Mouse (Mus musculus) spleen, postnatal 4 days (tissue): ENCODE measurements around the gene Fto.

Experiments
- DNase-seq, 2 experiments: peaks; one replicate each; pipeline ENCODE4 v3.0.0; 2022; ENCODE audit warnings: low spot score in 2 of 2

Fto gene

DNA sequence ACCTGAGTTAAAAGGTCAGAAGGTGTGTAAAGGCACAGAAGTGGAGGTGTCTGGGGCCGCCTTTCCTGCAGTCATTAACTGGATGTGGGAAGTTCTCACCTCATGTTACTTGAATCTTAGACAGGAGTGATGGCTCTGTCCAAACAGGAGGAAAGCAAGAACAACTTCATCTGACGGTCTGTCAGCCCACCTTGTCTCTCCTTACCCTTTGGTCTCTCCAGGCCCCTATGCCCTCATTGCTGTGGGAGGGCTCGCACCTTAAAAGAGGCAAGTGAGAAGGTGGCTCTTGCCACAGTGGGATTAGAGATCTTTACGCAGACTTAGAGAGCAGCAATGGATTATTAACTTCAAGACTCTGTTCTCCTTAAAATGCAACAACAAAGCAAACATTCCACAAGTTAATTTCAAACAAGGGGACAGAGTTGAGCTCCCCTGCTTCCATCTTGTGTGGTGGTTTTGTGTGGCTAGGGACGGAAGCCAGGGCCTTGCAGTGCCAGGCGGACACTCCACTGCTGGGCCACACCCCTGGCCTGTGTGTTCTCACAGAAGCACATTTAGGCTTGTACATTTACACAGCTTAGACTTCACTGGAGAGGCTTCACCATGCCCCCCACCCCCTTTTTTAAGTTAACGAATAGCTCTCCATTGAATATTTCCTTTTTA, 135.5 kb downstream of the Fto start:
- no peak for DNase-seq

GRCm38 (mm10) chr8:91454926-91455325, 141.6 kb downstream of the Fto start:
- no peak for DNase-seq

DNA sequence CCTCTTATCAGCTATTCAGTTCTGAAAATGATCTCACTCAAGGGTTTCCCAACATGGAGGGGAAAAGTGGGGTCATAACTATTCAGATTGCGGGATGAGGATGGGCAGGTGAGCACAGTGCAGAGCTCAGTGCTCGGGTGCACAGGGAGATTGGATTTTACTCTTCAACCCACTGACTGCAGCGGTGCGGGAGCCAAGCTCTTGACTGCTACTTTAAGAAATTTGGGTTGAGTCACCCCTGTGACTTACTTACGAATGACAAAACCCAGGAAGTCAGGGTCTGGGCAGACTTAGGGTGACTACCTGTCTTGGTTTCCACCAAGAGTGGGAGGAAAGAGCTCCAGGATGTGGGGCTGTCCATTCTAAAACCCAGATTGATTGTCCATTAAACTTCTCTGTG, 142.3 kb downstream of the Fto start:
- no peak for DNase-seq

DNA sequence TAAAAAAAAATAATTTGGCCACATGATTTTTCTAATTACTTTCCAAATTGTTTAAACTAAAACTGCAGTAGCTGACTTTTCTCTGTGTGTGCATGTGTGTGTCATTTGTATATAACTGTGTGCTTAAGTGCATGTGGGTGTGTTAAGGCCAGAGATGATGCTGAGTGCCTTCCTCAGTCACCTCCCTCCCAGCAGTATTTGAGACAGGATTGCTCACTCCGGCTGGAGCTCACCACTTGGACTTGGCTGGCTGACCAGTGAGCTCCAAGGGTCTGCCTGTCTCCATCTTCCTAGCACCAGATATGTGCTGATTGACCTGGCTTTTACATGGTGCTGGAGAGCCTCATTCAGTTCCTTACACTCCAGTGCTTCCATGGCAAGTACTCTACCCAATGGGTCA, 144.7 kb downstream of the Fto start:
- DNase-seq: no peak

- DNase-seq: peak in 1 of 2 experiments; percentile 22
Observed at GRCm38 (mm10) chr8:91460965-91461364, 147.6 kb downstream of the Fto start.

DNA sequence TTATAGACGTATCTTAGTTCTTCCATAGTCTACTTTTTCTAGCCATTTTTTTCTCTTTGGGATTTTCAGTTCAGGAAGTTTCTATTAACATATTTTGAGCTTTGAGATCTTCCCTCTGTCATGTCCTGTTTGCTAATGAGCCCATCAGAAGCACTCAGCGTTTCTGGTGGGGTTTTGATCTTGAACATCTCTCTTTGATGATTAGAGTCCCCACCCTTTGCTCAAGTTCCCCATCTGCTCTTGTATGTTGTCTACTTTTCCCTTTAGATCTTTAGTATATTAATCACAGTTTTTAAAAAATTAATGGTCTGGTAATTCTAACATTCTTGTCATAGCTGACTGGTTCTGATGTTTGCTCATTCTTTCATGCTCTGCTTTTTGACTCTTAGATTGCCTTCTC, 150.4 kb downstream of the Fto start:
- no peak for DNase-seq

- DNase-seq: no peak
Observed at GRCm38 (mm10) chr8:91467463-91467862, 154.1 kb downstream of the Fto start.

- DNase-seq: no peak
Observed at GRCm38 (mm10) chr8:91467881-91468534, 154.7 kb downstream of the Fto start.

- no peak for DNase-seq
Observed at GRCm38 (mm10) chr8:91469441-91469840, 156.1 kb downstream of the Fto start.

DNA sequence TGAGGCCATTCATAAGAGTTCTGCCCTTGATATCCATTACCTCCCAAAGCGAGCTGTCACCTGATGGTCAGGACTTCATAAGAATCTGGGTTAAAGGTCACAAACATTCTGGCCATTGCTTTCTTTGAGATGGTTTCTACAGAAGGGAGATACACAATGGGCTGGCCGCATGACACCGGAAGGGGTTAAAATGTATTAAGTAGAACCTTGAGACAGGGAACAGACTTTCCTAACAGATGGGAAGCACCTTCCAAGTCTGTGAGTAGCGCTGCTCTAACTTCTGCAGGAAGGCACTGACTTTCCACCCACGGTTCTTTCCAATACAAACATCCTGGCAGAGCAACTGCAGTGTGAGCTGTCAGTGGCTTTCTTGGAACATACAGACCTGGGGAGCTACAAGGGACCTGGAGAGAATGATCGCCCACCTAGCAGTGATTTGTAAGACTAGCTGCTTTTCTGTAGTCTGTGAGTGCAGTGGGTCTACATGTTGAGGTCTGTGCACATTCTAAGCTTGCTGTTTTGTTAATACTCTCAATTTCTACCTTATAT, 161.5 kb downstream of the Fto start:
- DNase-seq: no peak

- DNase-seq: no peak
Observed at GRCm38 (mm10) chr8:91476988-91477387, 163.7 kb downstream of the Fto start.

DNA sequence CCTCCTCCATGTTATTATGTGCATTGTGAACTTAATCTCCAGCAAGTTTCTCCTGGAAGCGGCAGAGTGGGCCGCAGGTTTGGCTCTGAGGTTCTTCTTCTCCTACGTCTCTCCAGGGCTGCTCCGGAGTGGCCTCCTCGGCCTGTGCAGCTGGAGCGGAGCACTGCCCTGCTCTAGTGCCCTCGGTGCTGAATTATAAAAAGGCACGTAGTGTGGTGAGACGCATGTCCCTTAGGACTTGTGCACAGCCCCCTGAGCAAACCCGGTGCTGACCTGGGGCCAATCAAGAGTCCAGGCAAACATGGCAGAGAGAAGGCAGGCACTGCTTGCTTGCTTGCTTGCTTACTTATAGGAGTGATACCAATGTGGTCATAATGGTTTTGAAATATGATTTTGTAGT, 164.1 kb downstream of the Fto start:
- no peak for DNase-seq

- DNase-seq: no peak
Observed at GRCm38 (mm10) chr8:91482511-91482910, 169.2 kb downstream of the Fto start.

GRCm38 (mm10) chr8:91486394-91486793, 173.1 kb downstream of the Fto start:
- DNase-seq: no peak

GRCm38 (mm10) chr8:91487456-91487855, 174.1 kb downstream of the Fto start:
- DNase-seq: no peak

DNA sequence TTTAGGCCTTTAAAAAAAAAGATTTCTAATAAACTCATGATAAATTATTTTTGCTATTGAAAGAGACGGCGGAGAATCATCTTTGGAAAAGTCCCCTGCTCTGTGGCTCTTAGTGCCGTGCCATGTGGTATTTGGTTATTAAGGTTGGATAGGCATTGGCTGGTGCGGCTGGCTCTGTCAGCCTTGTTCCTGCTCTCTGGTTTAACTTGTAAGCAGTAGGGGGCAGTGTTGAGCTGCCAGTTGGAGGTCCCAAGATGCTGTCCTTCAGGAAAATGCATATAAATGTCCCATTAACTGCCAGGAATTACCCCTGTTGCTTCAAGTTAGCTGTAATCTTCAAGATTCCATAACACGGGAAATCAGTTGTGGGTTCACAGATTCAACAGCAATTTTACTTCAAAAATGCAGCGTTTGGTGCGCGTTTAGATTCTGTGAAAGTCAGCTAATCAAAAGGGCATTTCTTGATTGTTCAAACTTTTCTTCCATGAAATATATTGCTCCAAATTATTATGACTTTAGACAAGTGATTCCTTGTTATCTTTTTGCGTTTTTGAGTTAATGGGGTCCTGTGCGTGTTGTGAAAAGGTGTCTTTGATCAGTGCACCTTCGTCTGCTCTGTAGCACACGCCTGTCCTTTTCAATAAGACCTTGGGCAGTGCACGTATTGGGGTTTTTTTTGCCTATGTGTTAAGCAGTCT, 174.9 kb downstream of the Fto start:
- DNase-seq: peak in 1 of 2 experiments; percentile 22

DNA sequence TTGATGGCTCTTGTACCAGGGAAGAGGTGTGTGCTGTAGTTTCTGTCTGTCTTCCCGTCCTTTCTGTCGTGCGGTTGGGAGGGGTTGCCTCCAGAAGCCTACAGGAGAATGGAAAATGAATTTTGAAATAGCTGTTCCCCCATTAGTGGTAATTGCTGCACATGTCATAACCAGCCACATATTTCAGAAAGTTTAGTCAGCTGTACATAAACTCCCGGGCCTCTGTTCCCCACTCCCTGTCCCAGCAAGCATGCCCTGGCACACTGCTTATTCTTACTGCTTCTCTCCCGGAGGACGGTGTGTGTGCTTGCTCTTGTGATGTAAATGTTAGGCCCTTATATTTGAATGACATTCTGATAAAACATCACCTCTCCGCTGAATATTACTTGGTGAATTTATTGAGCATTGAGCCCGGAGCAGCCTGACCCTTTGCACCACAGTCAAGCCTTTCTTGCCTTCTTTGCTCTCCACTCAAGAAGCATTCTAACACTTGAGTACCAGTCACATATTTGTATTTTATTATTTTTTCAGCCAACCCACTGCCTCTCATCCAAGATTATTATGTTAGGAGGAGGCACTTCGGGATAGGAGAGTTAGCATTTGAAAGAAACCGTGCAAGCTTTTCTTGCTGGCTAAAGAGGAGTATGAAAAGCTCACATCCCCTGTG, 175.6 kb downstream of the Fto start:
- no peak for DNase-seq

DNA sequence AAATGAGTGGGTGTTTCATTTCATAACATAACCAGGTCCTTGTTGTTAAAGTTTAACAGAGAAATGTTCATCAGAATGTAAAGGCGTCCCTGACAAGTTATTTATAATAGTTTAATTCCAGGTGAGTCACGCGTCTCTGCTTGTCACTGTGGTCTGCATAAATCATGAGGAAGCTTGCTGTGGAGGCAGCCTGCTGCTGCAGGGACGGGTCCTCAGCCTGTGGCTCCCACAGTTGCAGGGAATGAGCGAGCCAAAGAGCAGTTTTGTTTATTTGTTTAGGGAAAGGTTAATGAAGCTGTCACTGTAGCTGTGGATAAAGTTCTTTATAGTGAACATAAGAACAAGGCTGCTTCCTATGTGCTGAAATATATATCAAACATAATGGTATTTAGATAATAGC, 176.7 kb downstream of the Fto start:
- no peak for DNase-seq

- no peak for DNase-seq
Observed at GRCm38 (mm10) chr8:91493373-91493772, 180.0 kb downstream of the Fto start.

DNA sequence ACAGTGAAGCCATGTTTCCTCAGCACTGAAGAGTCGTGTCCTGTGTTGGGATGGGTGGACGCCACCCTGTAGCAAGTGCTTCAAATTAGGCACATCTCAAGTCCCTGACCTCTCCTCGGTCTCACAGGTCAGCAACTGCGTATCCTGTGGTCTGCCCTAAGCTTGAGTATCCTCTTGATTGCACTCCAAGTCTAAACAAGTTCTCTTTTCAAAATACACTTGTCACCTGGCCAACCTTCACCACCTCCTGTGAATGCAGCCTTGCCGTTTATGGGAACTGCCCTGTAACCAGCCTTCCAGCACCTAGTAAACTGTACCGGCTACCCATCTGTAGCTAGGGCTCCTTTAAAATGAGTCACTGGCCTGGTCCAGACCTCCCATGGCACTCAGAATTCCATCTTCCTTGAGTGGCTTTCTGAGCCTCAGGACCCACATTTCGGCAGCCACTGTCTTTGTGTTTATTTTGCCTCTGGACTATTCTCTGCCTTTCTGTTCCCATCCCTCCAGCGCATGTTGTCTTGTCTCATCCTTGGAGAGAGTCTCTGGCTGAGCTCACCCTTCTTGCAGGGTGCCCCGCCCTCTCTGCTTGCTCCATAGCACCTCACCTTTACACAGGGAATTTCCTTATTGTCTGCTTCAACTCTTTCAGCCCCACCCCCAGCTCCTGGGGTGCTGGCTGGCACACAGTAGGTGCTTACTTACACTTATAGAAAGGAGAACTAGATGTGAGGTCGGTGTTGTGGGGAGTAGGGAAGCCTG, 181.4 kb downstream of the Fto start:
- no peak for DNase-seq

DNA sequence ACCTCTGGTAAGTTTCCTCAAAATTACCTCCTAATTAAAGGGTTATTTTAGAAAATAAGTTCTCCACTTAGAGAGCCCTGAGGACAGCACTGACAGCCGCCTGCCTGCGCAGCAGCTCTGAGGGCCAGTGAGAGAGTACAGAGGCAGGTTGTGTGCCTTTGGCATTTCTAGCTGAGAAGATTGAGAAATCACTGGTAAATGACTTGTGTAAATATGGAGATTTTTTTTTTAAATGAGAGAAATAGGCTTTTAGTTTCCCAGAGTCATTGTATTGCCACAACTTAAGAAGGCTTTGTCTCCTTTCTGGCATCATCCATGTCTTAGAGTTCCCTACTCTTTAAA, 181.9 kb downstream of the Fto start:
- no peak for DNase-seq

DNA sequence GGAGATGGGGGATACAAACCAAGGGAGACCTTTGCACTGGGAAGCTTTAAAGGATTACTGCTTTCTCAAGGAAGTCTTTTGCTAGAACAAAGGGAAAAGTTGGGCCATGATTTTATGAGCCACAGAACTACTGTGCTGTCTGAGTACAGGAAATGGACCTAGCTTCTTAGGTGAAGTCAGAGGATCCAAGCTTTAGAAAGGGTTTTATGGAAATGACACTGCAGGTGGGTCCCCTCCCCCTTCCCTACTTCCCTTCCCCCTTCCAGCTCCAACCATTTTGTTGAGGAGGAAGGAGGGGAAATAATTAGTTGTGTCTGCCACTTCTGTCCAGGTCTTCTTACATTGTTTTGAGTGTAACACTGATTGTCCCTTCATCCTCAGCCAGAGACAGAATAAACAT, 182.7 kb downstream of the Fto start:
- no peak for DNase-seq
